Mouse (Mus musculus): ENCODE data around the gene Glud1. TPM values are rescaled to one million over a fixed set of nuclear protein-coding genes. Genes with fewer than 3 reads are reported as not detected.

Glud1 gene
- 55.9 and 70.0 TPM in 2 replicates for total RNA-seq (2014; rRNA removed; ENCODE audit: low replicate concordance)
- polyA plus RNA-seq (2015; fragmentation: Nextera tagmentation; extraction: Ambion mirVana): 57.0 and 58.3 TPM in 2 replicates

DNA sequence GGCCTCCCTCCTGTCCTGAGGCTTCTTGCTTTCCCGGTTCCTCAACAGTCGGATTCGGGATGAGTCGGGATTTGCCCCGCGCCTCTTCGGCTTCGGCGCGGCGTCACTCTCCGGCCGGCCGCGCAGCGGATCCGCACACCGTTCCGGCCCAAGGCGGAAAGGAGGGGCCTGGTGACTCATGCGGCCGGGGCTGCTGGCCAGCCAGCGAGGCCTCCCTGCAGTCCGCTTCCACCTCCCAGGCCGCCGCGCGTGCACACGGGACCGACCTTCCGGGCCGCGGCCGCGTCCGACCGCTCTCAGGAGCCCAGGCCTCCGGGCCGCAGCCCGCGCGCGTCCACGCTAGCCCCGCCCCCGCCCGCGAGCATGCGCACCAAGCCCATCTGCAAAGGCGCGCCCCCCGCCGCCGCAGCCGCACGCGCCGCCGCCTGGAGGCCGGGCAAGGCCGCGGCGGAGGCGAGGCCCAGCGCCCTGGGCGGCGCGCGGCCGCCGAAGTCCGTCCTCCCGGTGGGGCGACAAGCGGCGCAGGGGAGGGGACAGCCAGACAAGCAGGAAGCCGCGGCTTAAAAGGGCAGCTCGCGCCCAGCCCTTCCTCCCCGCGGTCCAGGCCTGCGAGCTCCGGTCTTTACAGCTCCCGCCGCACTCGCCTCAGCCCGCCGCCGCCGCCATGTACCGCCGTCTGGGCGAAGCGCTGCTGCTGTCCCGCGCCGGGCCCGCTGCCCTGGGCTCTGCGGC, at the start of gene Glud1, which contains the start of gene Shld2:
Gene Glud1, plus strand, starts transcription at position 494 of the 732 bp plus-strand sequence.
Gene Shld2, minus strand, starts transcription at position 260 of the 732 bp plus-strand sequence.
- no peaks in the 10 kb centered on the region for H3K36me3 ChIP-seq (replicated peaks; ENCODE audit: control insufficient read depth, insufficient read depth, low read length)
- DNase-seq (ENCODE audit: low spot score): peak; percentile 96

DNA sequence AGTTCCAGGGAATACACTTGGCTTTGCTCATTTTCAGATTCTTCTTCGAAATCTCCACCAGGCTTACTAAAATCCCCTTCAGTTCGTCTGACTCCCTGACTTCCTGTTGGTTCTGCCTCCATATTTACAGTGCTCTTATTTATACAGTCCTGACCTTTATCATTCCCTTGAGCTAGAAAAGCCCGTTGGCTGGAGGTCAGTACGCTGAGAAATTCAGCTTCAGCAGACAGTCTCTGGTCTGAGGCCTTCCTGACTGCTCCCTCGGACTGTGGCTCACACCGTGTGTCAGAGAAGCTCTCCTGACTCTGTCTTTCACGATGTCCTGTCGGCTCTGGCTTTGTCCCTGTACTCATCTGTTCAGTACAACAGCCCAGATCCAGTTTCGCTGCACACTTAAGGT, 42.5 kb upstream of the Glud1 start:
- WGBS: 71% methylated on average over 9 of the region's 9 CpGs

More for the DNA sequence above, at the start of gene Glud1, which contains the start of gene Shld2:
- Histone ChIP-seq H3K9ac (replicated peaks; ENCODE audit: low read depth, low read length) (peak within 1 kb of the TSS; percentile 95), H3K4me1 (ENCODE audit: control insufficient read depth, insufficient read depth) (peaks cover 11% of the 10 kb centered on the region), H3K4me3 (ENCODE audit: low read depth, low read length) (peak within 1 kb of the TSS; percentile 93), H3K27ac (ENCODE audit: low read depth) (peak within 1 kb of the TSS; percentile 98), H3K27me3 (ENCODE audit: control insufficient read depth, insufficient read depth, low read length) (no peaks in the 10 kb centered on the region), H3K9me3 (replicated peaks; ENCODE audit: control insufficient read depth, low read length) (no peaks in the 10 kb centered on the region), H3K4me2 (ENCODE audit: low read depth, low read length) (peak within 1 kb of the TSS; percentile 65)
- TF ChIP-seq CTCF (IDR thresholded peaks at IDR 0.05; ENCODE audit: low read depth) (no peak), EP300 (IDR thresholded peaks at IDR 0.05; ENCODE audit: low read depth) (peak; percentile 51; the same call in 1 of the 2 replicates)
- ATAC-seq (ENCODE audit: insufficient read depth, low read depth): peak; percentile 96
- under 1% methylated on average over 77 of the region's 100 CpGs for WGBS

DNA sequence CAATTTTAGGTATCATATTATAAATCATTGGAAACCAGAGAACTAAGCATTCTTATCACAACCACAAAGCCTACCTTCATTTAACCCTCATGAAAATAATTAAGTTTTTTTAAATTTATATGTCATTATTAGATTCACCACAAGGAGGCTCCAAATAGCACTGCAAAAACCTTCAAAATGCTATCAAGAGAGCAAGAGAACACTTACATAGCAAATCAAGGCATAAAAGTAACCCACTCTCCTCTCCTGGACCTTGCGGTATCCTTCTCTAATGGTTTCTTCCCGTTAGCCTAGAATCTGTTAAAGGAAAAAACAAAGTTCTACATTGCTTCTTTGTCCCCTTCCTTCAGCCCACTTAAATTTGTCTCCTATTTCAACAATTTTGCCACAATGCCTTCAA, 37.2 kb upstream of the Glud1 start:
- WGBS: 44% methylated on average over 2 of the region's 2 CpGs
- no peaks in the 10 kb centered on the region for H3K4me1 ChIP-seq (ENCODE audit: control insufficient read depth, insufficient read depth)

More for the DNA sequence above, 42.5 kb upstream of the Glud1 start:
- Histone ChIP-seq H3K4me2 (ENCODE audit: low read depth, low read length) (no peak overlapping the region), H3K4me1 (ENCODE audit: control insufficient read depth, insufficient read depth) (no peaks in the 10 kb centered on the region), H3K27ac (ENCODE audit: low read depth) (no peak overlapping the region), H3K27me3 (ENCODE audit: control insufficient read depth, insufficient read depth, low read length) (no peaks in the 10 kb centered on the region), H3K9ac (replicated peaks; ENCODE audit: low read depth, low read length) (no peak overlapping the region), H3K9me3 (replicated peaks; ENCODE audit: control insufficient read depth, low read length) (no peaks in the 10 kb centered on the region), H3K36me3 (replicated peaks; ENCODE audit: control insufficient read depth, insufficient read depth, low read length) (no peaks in the 10 kb centered on the region), H3K4me3 (ENCODE audit: low read depth, low read length) (no peak overlapping the region)
- ATAC-seq (ENCODE audit: insufficient read depth, low read depth): no peak
- TF ChIP-seq CTCF (IDR thresholded peaks at IDR 0.05; ENCODE audit: low read depth): no peak
- no peak for TF ChIP-seq EP300 (IDR thresholded peaks at IDR 0.05; ENCODE audit: low read depth)
- no peak for DNase-seq (ENCODE audit: low spot score)

DNA sequence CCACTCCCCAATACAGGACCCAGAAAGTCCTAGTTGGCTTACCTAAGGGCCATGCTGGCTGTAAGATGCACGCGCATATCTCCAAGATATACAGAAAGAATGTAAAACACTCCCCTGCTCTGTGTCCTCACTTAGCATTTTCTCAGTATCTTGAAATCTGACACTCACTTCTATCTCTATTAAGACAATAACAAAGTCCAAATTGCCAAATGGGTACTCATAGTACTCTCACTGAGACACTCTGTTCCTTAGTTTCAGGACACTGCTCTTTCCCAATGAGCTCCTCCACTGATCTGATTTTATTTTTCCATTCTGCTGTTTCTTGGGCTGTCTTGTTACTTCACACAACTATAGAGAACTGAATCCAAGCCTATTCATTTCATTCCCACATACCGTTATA, 36.4 kb upstream of the Glud1 start:
- Histone ChIP-seq H3K9me3 (replicated peaks; ENCODE audit: control insufficient read depth, low read length) (no peaks in the 10 kb centered on the region), H3K9ac (replicated peaks; ENCODE audit: low read depth, low read length) (no peak overlapping the region), H3K27me3 (ENCODE audit: control insufficient read depth, insufficient read depth, low read length) (no peaks in the 10 kb centered on the region), H3K4me3 (ENCODE audit: low read depth, low read length) (no peak overlapping the region), H3K27ac (ENCODE audit: low read depth) (no peak overlapping the region), H3K4me2 (ENCODE audit: low read depth, low read length) (no peak overlapping the region), H3K36me3 (replicated peaks; ENCODE audit: control insufficient read depth, insufficient read depth, low read length) (no peaks in the 10 kb centered on the region), H3K4me1 (ENCODE audit: control insufficient read depth, insufficient read depth) (no peaks in the 10 kb centered on the region)
- DNase-seq (ENCODE audit: low spot score): no peak
- TF ChIP-seq CTCF (IDR thresholded peaks at IDR 0.05; ENCODE audit: low read depth) (no peak), EP300 (IDR thresholded peaks at IDR 0.05; ENCODE audit: low read depth) (no peak)
- WGBS: 90% methylated on average over 3 of the region's 3 CpGs
- ATAC-seq (ENCODE audit: insufficient read depth, low read depth): no peak

More for the DNA sequence above, 37.2 kb upstream of the Glud1 start:
- Histone ChIP-seq H3K27me3 (ENCODE audit: control insufficient read depth, insufficient read depth, low read length) (no peaks in the 10 kb centered on the region), H3K4me2 (ENCODE audit: low read depth, low read length) (no peak overlapping the region), H3K9ac (replicated peaks; ENCODE audit: low read depth, low read length) (no peak overlapping the region), H3K36me3 (replicated peaks; ENCODE audit: control insufficient read depth, insufficient read depth, low read length) (no peaks in the 10 kb centered on the region), H3K9me3 (replicated peaks; ENCODE audit: control insufficient read depth, low read length) (no peaks in the 10 kb centered on the region), H3K27ac (ENCODE audit: low read depth) (no peak overlapping the region), H3K4me3 (ENCODE audit: low read depth, low read length) (no peak overlapping the region)
- DNase-seq (ENCODE audit: low spot score) (peak; percentile 61), ATAC-seq (ENCODE audit: insufficient read depth, low read depth) (no peak)
- TF ChIP-seq CTCF (IDR thresholded peaks at IDR 0.05; ENCODE audit: low read depth) (peak; percentile 65), EP300 (IDR thresholded peaks at IDR 0.05; ENCODE audit: low read depth) (no peak)

DNA sequence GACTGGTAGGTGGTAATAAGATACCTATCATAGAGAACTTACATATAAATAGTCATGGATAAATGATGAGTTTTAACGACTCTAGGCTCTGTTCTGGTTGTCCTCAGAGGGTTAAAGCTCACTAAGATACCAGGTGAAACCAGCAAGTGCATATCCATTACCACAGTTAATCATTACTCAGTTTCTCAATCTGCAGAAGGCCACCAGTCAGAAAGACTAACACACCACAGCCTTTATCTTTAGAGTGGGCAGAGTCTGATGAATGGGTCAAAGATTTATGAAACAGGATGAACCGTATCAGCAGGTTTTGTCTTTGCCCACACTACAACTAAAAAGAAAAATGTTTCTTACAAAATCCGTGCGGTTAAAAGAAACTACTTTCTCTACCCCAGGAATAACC, 35.3 kb upstream of the Glud1 start:
- no peak overlapping the region for H3K4me3 ChIP-seq (ENCODE audit: low read depth, low read length)
- no peaks in the 10 kb centered on the region for H3K36me3 ChIP-seq (replicated peaks; ENCODE audit: control insufficient read depth, insufficient read depth, low read length)
- no peak overlapping the region for H3K27ac ChIP-seq (ENCODE audit: low read depth)
- 87% methylated on average over 4 of the region's 4 CpGs for WGBS
- TF ChIP-seq CTCF (IDR thresholded peaks at IDR 0.05; ENCODE audit: low read depth): no peak
- no peak for TF ChIP-seq EP300 (IDR thresholded peaks at IDR 0.05; ENCODE audit: low read depth)
- H3K9me3 ChIP-seq (replicated peaks; ENCODE audit: control insufficient read depth, low read length): no peaks in the 10 kb centered on the region
- H3K9ac ChIP-seq (replicated peaks; ENCODE audit: low read depth, low read length): no peak overlapping the region
- no peaks in the 10 kb centered on the region for H3K27me3 ChIP-seq (ENCODE audit: control insufficient read depth, insufficient read depth, low read length)
- H3K4me2 ChIP-seq (ENCODE audit: low read depth, low read length): no peak overlapping the region
- H3K4me1 ChIP-seq (ENCODE audit: control insufficient read depth, insufficient read depth): no peaks in the 10 kb centered on the region
- ATAC-seq (ENCODE audit: insufficient read depth, low read depth) (no peak), DNase-seq (ENCODE audit: low spot score) (no peak)
